Mouse (Mus musculus) v-Abl transformed pro-B cells (cell line): ENCODE data around the gene Urb1.

Source experiments
- in situ Hi-C, 2 experiments: fragments of 400-800 bp; cut with MboI; formaldehyde crosslinking; loops; one replicate each; pipeline ENCODE4 v1.15.1; 2025; ENCODE audit not compliant: unreplicated experiment in 2 of 2

The Urb1 gene

GRCm38 (mm10) chr16:90709711-90710289, 100.4 kb downstream of the Urb1 start:
- in situ Hi-C loops = loop anchor here (25.0 kb wide), 3 partner anchors 228 to 628 kb away; partner anchors contain the start of gene Cfap298 (in 1 of the 2)

GRCm38 (mm10) chr16:90706279-90706678, 103.9 kb downstream of the Urb1 start:
- in situ Hi-C loops = loop anchor here (25.0 kb wide), 3 partner anchors 231 to 631 kb away; partner anchors contain the start of gene Cfap298 (in 1 of the 2)

- in situ Hi-C loops = loop anchor here (25.0 kb wide), 3 partner anchors 233 to 633 kb away; partner anchors contain the start of gene Cfap298 (in 1 of the 2)
These were observed 105.9 kb downstream of the Urb1 start for GRCm38 (mm10) chr16:90704161-90704825.

GRCm38 (mm10) chr16:90703646-90704045, 106.6 kb downstream of the Urb1 start:
- in situ Hi-C loops = loop anchor here (25.0 kb wide), 3 partner anchors 234 to 634 kb away; partner anchors contain the start of gene Cfap298 (in 1 of the 2)

GRCm38 (mm10) chr16:90701541-90701940, 108.7 kb downstream of the Urb1 start:
- in situ Hi-C loops = loop anchor here (25.0 kb wide), 3 partner anchors 236 to 636 kb away; partner anchors contain the start of gene Cfap298 (in 1 of the 2)
